Mouse (Mus musculus) heart, embryonic 12.5 days (tissue): ENCODE measurements around the gene 5330417C22Rik. TPM values are rescaled to one million over a fixed set of nuclear protein-coding genes. Genes with fewer than 3 reads are reported as not detected.
A peak's percentile ranks its signal among the peaks of the same experiment; 100 is the strongest.
"Not testable (repeated sequence)": the region's sequence is repeated elsewhere in the genome, so short reads cannot be mapped to it uniquely, and the experiment has no call there.

Experiments
- ATAC-seq: fragments of 200-750 bp; cut with Nextera tagmentation; 2 replicates; pipeline ENCODE4 v1.8.0; 2017; ENCODE audit warnings: moderate TSS enrichment, moderate library complexity; ENCODE audit not compliant: insufficient number of reproducible peaks, low FRiP score
- H3K27ac ChIP-seq: fragments of 300-500 bp; sonication (generic); 2 replicates; pipeline ENCODE4 v1.5.1; 2016; ENCODE audit warnings: mild to moderate bottlenecking, moderate library complexity; ENCODE audit not compliant: poor library complexity, severe bottlenecking
- H3K27me3 ChIP-seq: fragments of 300-500 bp; sonication (generic); replicated peaks from 2 replicates; pipeline ENCODE4 v1.6.1; 2016; ENCODE audit warnings: mild to moderate bottlenecking, moderate library complexity
- H3K36me3 ChIP-seq: fragments of 300-500 bp; sonication (generic); 2 replicates; pipeline ENCODE4 v1.6.1; 2016; ENCODE audit warnings: mild to moderate bottlenecking, moderate library complexity
- H3K4me1 ChIP-seq: fragments of 300-500 bp; sonication (generic); replicated peaks from 2 replicates; pipeline ENCODE4 v1.6.1; 2016; ENCODE audit warnings: mild to moderate bottlenecking
- H3K4me2 ChIP-seq: fragments of 300-500 bp; sonication (generic); 2 replicates; pipeline ENCODE4 v1.6.1; 2016; ENCODE audit warnings: mild to moderate bottlenecking, moderate library complexity
- H3K4me3 ChIP-seq: fragments of 300-500 bp; sonication (generic); 2 replicates; pipeline ENCODE4 v1.5.1; 2016; ENCODE audit warnings: mild to moderate bottlenecking
- H3K9ac ChIP-seq: fragments of 300-500 bp; sonication (generic); 2 replicates; pipeline ENCODE4 v1.6.1; 2016; ENCODE audit warnings: mild to moderate bottlenecking, moderate library complexity
- H3K9me3 ChIP-seq: fragments of 300-500 bp; sonication (generic); replicated peaks from 2 replicates; pipeline ENCODE4 v1.6.1; 2016; ENCODE audit warnings: mild to moderate bottlenecking, moderate library complexity
- WGBS: fragments of 180-500 bp; shearing (Covaris S2); methylation state at CpG from one replicate; pipeline ENCODE4 v1.1.7; 2016; 5-methylcytosine and 5-hydroxymethylcytosine counted together
- polyA plus RNA-seq: library from polyadenylated mRNA; unstranded; fragments of >200 nt; fragmentation: Nextera tagmentation; extraction: Ambion mirVana; gene quantifications from 2 replicates; pipeline ENCODE4 v1.2.1, GENCODE M21; 2016

5330417C22Rik gene
- polyA plus RNA-seq = 0.46 and 0.85 TPM in 2 replicates

- no peaks in the 10 kb centered on the region for H3K9me3 ChIP-seq
- ATAC-seq = peak; percentile 51; the same call in 1 of the 2 replicates
- 3% methylated on average over 32 of the region's 35 CpGs for WGBS
These were observed at the start of gene 5330417C22Rik for GRCm38 (mm10) chr3:108536517-108537260. Gene 5330417C22Rik (minus strand): TSS chr3:108536536.

DNA sequence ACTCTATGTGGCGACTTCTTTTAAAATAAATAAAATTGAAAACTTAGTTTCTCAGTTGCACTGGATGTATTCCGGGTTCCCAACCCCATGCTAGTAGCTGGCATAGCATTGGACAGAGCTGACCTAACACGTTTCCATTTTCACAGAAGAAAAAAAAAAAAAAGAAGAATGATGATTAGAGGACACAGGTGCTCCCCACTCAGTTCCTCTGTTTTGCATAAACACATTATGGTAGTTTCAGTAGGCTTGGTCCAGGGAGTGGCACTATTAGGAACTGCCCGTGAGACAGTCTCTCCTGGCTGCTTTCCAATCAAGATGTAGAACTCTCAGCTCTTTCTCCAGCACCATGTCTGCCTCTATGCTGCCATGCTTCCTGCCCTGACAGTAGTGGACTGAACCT is 48.2 kb upstream of the 5330417C22Rik start:
- no peak for ATAC-seq

More at GRCm38 (mm10) chr3:108536517-108537260, at the start of gene 5330417C22Rik:
- Histone ChIP-seq H3K9ac (peak within 1 kb of the TSS; percentile 38), H3K27me3 (peaks cover 18% of the 10 kb centered on the region), H3K4me3 (peak within 1 kb of the TSS; percentile 48), H3K4me1 (peaks cover 18% of the 10 kb centered on the region), H3K4me2 (peak within 1 kb of the TSS; percentile 82), H3K27ac (no peak within 1 kb of the TSS), H3K36me3 (no peaks in the 10 kb centered on the region)

GRCm38 (mm10) chr3:108574018-108574417 is 37.7 kb upstream of the 5330417C22Rik start:
- Histone ChIP-seq H3K9ac (no peak overlapping the region), H3K9me3 (no peaks in the 10 kb centered on the region), H3K4me2 (no peak overlapping the region), H3K4me1 (peaks cover 4% of the 10 kb centered on the region; the same call in 1 of the 2 replicates), H3K27me3 (peaks cover 2% of the 10 kb centered on the region; the same call in 1 of the 2 replicates), H3K27ac (no peak overlapping the region), H3K4me3 (no peak overlapping the region), H3K36me3 (peaks cover 4% of the 10 kb centered on the region; the same call in 1 of the 2 replicates)
- no peak for ATAC-seq
- 81% methylated on average over 5 of the region's 5 CpGs for WGBS

More for the DNA sequence above, 48.2 kb upstream of the 5330417C22Rik start:
- Histone ChIP-seq H3K9ac (no peak overlapping the region), H3K36me3 (peaks cover 2% of the 10 kb centered on the region; the same call in 1 of the 2 replicates), H3K9me3 (no peaks in the 10 kb centered on the region), H3K4me2 (no peak overlapping the region), H3K4me1 (no peaks in the 10 kb centered on the region), H3K27ac (no peak overlapping the region), H3K4me3 (no peak overlapping the region), H3K27me3 (no peaks in the 10 kb centered on the region)
- 76% methylated on average over 4 of the region's 4 CpGs for WGBS

GRCm38 (mm10) chr3:108572309-108573010 is 36.1 kb upstream of the 5330417C22Rik start:
- peaks cover 13% of the 10 kb centered on the region; the same call in 1 of the 2 replicates for H3K27me3 ChIP-seq
- H3K27ac ChIP-seq = no peak overlapping the region
- no peak for ATAC-seq
- H3K4me1 ChIP-seq = peaks cover 4% of the 10 kb centered on the region; the same call in 1 of the 2 replicates
- peak overlapping the region; percentile 67 for H3K4me3 ChIP-seq
- H3K9me3 ChIP-seq = no peaks in the 10 kb centered on the region
- H3K36me3 ChIP-seq = no peaks in the 10 kb centered on the region
- WGBS = 43% methylated on average over 18 of the region's 18 CpGs
- peak overlapping the region; percentile 85 for H3K4me2 ChIP-seq
- peak overlapping the region; percentile 80 for H3K9ac ChIP-seq

DNA sequence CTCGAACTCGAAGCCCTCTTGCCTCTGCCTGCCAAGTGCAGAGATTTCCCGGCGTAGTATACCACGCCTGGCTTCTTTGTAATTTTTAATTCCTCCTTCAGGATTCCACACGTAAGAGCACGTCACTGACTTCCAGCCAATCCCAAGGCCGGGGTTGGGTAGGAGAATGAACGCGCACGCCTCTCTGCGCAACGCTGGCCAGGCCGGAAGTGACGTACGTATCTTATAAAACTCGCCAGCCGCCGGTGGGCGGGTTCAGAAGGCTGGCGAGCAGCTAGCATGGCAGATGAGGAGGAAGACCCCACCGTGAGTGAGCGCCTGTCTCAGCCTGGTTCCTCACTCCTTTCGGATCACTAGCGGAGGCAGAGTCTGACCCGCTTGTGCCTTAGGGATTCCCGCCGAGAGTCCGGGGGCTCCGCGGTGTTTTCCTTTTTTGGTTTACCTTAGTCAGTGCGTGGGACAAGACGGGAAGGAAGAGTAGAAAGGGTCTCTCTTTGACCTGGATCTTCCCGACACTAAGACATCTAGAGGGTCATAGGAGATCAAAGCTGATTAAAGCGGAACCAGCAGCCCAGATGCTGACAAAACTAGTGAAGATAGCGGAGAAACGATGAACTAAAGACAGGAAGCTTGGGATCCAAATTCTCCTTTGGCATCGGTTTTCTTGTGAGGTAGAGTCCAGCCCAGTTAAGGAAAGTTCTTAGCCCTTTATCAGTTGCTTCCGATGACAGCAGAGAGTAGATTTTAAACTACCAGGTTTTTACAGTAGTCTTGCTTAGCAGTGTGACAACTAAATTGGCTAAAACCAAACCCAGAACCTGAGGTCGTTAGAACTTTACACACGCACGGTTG is 35.3 kb upstream of the 5330417C22Rik start, which contains the start of gene Taf13:
Gene Taf13 (plus strand): TSS at position 256 of the 852 bp plus-strand sequence.
- peak; percentile 100 for ATAC-seq
- Histone ChIP-seq H3K9ac (peak within 1 kb of the TSS; percentile 80), H3K4me3 (peak within 1 kb of the TSS; percentile 67), H3K36me3 (no peaks in the 10 kb centered on the region), H3K27me3 (peaks cover 13% of the 10 kb centered on the region; the same call in 1 of the 2 replicates), H3K9me3 (no peaks in the 10 kb centered on the region), H3K27ac (peak within 1 kb of the TSS; percentile 69; the same call in 1 of the 2 replicates), H3K4me1 (peaks cover 4% of the 10 kb centered on the region; the same call in 1 of the 2 replicates), H3K4me2 (peak within 1 kb of the TSS; percentile 85)
- WGBS = 1% methylated on average over 42 of the region's 42 CpGs

GRCm38 (mm10) chr3:108570813-108571212 is 34.5 kb upstream of the 5330417C22Rik start:
- Histone ChIP-seq H3K4me2 (peak overlapping the region; percentile 85), H3K9ac (no peak overlapping the region), H3K4me1 (peaks cover 4% of the 10 kb centered on the region; the same call in 1 of the 2 replicates), H3K4me3 (peak overlapping the region; percentile 67), H3K27me3 (peaks cover 13% of the 10 kb centered on the region; the same call in 1 of the 2 replicates), H3K9me3 (no peaks in the 10 kb centered on the region), H3K27ac (no peak overlapping the region), H3K36me3 (no peaks in the 10 kb centered on the region)
- 81% methylated on average over 14 of the region's 14 CpGs for WGBS
- ATAC-seq = no peak

DNA sequence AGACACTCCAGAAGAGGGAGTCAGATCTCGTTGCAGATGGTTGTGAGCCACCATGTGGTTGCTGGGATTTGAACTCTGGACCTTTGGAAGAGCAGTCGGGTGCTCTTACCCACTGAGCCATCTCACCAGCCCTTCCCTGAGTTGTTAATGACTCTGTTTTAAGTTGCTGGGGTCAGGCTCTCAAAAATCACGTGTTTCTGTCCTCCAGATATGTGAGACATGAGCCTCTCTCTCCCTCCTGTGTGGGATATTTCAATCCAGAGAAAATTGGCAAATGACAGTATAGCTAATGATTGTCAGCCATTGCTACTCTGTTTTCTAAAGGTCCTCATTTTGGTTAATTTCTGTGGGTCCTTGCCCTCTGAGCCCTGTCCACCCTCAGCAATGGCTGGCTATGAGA is 33.3 kb upstream of the 5330417C22Rik start:
- 43% methylated on average over 3 of the region's 3 CpGs for WGBS
- H3K27me3 ChIP-seq = peaks cover 13% of the 10 kb centered on the region; the same call in 1 of the 2 replicates
- not testable (repeated sequence) for H3K9me3 ChIP-seq, H3K4me3 ChIP-seq, ATAC-seq, H3K4me2 ChIP-seq, H3K27ac ChIP-seq, H3K9ac ChIP-seq, H3K4me1 ChIP-seq, H3K36me3 ChIP-seq

- H3K9ac ChIP-seq = no peak overlapping the region
- H3K27me3 ChIP-seq = peaks cover 13% of the 10 kb centered on the region; the same call in 1 of the 2 replicates
- no peak overlapping the region for H3K4me3 ChIP-seq
- H3K4me1 ChIP-seq = peaks cover 4% of the 10 kb centered on the region; the same call in 1 of the 2 replicates
- ATAC-seq = no peak
- H3K9me3 ChIP-seq = no peaks in the 10 kb centered on the region
- H3K36me3 ChIP-seq = no peaks in the 10 kb centered on the region
- H3K27ac ChIP-seq = no peak overlapping the region
- WGBS = 58% methylated on average over 15 of the region's 15 CpGs
- H3K4me2 ChIP-seq = no peak overlapping the region
These were observed 31.9 kb upstream of the 5330417C22Rik start for GRCm38 (mm10) chr3:108567990-108568877.

GRCm38 (mm10) chr3:108563309-108563708 is 27.0 kb upstream of the 5330417C22Rik start:
- ATAC-seq = no peak
- H3K27ac ChIP-seq = peak overlapping the region; percentile 82
- 0 out of 2 replicates have a peak, but pooled peaks cover 4% of the 10 kb centered on the region for H3K27me3 ChIP-seq
- H3K4me1 ChIP-seq = no peaks in the 10 kb centered on the region; the same call in 1 of the 2 replicates
- H3K9me3 ChIP-seq = no peaks in the 10 kb centered on the region
- peak overlapping the region; percentile 90 for H3K4me3 ChIP-seq
- peak overlapping the region; percentile 93 for H3K4me2 ChIP-seq
- H3K36me3 ChIP-seq = peaks cover 17% of the 10 kb centered on the region
- peak overlapping the region; percentile 71; the same call in 1 of the 2 replicates for H3K9ac ChIP-seq
- WGBS = 4% methylated on average over 4 of the region's 4 CpGs
